Mouse (Mus musculus): ENCODE results near the gene Adprhl2. TPM values are rescaled to one million over a fixed set of nuclear protein-coding genes. Genes with fewer than 3 reads are reported as not detected.

Gene Adprhl2
- 69.4 and 71.2 TPM in 2 replicates for polyA plus RNA-seq (2012)

DNA sequence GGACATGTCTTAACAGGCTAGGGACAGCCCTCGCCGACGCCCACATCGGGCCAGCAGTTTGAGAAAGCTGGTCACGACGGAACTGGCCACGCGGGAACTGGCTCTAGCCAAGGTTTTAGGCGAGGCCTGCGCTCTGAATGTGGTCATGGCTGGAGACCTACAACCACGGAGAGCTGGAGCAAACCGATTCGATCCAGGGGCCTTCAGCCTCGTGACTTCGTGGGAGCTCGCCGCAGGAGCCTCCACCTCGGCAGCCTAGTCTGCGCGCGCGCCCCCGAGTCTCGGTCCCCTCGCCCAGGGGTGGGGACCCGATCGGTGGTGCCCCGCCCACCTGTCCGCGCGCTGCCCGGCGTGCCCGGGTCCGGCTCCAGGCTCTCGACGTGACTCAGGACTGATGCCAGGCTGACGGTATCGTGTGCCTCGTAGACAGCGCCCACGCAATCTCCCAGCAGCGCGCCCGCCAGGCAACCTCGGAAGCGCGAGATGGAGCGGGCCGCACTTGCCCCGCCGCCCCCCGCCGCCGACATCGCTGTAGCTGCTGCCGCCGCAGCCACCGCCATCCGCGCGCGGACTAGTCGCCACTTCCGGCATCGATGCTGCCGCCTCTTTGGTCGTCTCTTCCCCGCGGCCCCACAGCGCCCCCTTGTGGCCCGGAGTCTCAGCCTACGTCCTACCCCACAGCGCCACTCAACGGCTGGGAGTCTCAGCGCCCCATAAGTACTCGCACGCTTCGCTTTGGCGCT is at the start of gene Adprhl2:
TSS of gene Adprhl2 (minus strand) at position 593 of the 743 bp plus-strand sequence.
- no peak for TF ChIP-seq GATA1 (IDR thresholded peaks at IDR 0.05; ENCODE audit: low read length)

- TF ChIP-seq GATA1 (IDR thresholded peaks at IDR 0.05; ENCODE audit: low read length): no peak
These were observed 38.6 kb upstream of the Adprhl2 start for GRCm38 (mm10) chr4:126360069-126360468.

- no peak for TF ChIP-seq GATA1 (IDR thresholded peaks at IDR 0.05; ENCODE audit: low read length)
These were observed 21.9 kb upstream of the Adprhl2 start for GRCm38 (mm10) chr4:126343451-126343850.

DNA sequence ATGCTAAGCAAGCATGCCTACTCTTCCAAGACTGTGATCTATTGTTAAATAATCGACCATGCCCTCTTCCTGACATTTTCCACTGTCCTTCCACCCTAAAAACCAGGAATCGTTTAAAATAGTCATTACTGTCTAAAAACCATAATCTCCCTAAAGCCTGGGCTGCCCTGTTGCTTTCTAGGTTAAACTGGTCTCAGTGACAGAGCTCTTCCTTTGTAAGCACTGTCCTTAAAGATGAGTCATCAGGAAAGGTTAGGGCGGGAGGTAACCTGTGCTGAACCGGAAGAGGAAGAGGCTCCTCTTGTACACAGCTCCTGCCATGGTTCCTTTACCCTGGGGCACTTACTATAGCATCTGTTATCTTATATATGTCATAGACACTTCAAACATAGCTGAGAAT is 18.0 kb upstream of the Adprhl2 start:
- no peak for TF ChIP-seq GATA1 (IDR thresholded peaks at IDR 0.05; ENCODE audit: low read length)

- no peak for TF ChIP-seq GATA1 (IDR thresholded peaks at IDR 0.05; ENCODE audit: low read length)
These were observed 10.9 kb upstream of the Adprhl2 start for GRCm38 (mm10) chr4:126332358-126332757.

DNA sequence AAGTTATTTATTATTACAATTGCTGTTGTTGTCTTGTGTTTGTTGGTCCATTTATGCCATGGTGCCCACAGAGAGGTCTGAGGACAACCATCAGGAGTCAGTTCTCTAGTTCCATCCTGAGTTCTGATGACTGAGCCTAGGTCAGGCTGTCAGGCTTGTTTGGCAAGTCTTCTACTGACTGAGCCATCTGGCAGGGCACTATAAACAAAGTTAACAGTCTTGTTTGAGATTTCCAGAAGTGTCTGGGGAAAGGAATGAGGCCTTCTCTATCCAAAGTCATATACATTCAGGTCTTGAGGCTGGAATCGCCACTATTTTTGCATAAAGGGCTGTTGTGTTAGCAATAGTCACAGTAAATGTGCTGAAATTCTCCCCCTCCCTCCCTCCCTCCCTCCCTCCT is 10.2 kb upstream of the Adprhl2 start:
- TF ChIP-seq GATA1 (IDR thresholded peaks at IDR 0.05; ENCODE audit: low read length): no peak

DNA sequence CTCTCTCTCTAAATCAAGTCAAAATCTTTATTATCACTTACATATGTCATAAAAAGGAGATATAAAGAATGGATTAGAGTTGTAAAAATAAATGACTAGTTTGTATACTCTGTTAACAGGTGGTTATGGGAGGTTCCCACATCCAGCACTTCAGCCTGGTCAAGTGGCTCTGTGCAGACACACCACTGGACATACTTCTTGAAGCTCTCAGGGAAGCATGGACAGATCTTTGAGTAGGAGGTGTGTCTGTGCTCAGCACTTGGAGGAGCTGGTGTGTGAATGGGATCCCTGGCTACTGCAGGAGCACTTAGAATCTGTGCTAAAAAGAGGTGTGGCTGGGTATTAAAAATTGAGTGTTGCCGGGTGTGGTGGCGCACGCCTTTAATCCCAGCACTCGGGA is 8.8 kb upstream of the Adprhl2 start:
- TF ChIP-seq GATA1 (IDR thresholded peaks at IDR 0.05; ENCODE audit: low read length): no peak

DNA sequence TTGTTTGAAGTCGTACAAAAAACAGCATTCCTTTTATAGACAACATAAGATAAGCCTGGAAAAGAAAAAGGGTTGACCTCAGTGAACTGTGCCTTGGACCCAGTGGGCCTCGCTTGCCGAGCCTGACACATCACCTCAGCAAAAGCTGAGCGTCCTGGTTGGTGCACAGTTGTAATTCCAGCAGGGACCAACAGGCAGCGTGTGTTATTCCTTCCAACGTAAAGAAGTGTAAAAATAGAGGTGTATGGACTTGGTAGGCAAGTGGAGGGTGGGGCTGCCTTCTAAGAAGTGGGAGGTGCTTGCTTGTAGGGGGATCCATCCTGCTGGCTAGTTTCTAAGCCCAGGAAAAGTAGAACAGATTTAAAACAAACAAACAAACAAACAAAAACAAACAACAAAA is 4.5 kb upstream of the Adprhl2 start:
- no peak for TF ChIP-seq GATA1 (IDR thresholded peaks at IDR 0.05; ENCODE audit: low read length)

DNA sequence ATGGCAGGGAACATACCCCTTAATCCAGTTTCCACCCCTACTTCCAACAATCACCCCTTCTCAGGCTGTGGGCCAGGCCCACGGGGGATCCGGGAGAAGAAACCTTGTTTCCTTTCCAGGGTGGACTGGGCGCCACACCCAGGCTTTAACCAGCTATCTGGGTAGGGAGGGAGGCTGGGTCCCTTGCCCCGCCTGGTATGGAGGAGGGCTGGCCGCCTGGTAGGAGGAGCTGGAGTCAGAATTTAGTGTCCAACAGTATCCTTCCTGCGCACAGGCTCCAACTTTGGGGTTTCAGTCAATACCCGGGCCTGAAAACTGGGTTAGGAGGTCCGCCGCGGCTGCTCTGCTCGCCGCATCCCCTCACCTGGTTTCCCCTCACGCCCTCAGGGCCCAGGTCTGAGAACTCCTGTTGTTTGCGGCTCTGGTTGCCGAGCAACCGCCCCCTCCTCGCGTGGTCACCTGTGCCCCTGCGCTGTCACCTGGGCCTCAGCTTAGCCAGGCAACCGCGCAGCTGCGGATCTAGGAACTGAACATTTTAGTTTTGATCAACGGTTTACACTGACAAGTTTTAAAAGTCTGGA is 3.9 kb upstream of the Adprhl2 start, which contains the start of gene Tekt2:
TSS of gene Tekt2 (minus strand) at position 408 of the 581 bp plus-strand sequence.
- no peak for TF ChIP-seq GATA1 (IDR thresholded peaks at IDR 0.05; ENCODE audit: low read length)

DNA sequence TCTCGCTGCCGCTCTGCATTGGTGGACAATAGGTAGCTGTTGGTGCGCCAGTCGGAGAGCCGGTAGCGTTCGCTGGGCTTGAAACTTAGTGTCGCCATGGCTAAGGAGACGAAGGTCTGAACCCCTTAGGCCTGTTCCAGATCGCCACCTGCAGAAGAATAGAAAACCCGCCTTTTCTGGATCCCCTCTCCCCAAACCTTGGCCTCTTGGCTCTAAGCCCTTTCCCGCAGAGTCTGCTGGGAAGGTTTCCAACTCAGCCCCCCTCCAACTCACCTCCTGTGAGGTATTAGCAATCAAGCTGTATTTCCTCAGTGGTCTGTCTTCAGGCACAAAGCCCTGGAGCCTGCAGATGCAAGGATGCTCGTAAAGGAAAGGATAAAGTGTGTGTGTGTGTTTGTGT is 3.4 kb upstream of the Adprhl2 start:
- TF ChIP-seq GATA1 (IDR thresholded peaks at IDR 0.05; ENCODE audit: low read length): no peak

GRCm38 (mm10) chr4:126322646-126323045 is 1.1 kb upstream of the Adprhl2 start:
- TF ChIP-seq GATA1 (IDR thresholded peaks at IDR 0.05; ENCODE audit: low read length): no peak

DNA sequence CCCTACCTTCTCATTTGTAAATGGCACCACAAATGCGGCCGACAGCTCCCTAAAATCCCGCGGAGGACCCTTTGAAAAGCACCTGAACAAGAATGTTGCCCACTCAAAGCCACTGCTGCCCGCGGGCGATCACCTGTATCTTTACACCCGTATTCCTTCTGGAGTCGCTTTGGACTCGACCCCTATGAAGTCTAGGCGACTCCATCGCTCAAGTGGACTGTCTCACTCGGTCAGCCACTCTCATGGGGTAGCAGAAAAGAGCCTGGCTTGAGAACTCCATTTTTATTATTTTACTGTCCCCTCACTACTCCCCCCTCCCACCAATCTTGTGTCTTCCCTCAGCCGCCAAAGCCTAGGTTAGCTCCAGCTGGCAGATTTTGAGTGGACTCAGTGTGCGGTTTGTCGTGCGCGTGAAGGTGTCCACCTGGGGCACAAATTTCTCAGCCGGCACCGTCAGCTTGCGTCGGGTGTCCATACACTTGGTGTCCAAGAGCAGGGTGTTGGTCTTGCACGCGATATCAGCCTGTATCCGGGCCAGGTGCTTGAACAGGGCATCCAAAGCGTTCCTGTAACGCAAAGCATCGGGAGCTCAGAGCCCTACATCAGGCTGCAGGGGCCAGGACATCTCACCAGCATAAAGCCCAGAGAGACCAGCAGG is 480 bp upstream of the Adprhl2 start:
- no peak for TF ChIP-seq GATA1 (IDR thresholded peaks at IDR 0.05; ENCODE audit: low read length)

DNA sequence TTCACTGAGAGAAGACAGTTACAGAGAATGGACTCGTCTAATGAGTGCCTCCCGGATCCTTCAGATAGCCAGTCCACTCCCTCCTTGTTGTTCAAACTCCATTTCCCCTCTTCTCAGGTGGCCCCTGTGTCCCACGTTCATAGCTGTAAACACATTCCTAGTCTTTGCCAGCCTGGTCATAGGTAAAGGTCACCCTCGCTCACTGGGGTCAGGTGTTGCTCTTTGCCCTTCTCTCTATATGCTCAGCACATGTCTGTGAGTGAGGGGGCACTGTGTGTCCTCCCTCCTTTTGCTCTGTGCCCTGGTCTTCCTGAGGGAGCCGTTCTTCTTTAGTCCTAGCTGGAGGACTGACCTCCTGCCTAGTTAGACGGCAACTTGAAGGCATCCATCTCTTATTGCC is 1.7 kb downstream of the Adprhl2 start:
- no peak for TF ChIP-seq GATA1 (IDR thresholded peaks at IDR 0.05; ENCODE audit: low read length)

DNA sequence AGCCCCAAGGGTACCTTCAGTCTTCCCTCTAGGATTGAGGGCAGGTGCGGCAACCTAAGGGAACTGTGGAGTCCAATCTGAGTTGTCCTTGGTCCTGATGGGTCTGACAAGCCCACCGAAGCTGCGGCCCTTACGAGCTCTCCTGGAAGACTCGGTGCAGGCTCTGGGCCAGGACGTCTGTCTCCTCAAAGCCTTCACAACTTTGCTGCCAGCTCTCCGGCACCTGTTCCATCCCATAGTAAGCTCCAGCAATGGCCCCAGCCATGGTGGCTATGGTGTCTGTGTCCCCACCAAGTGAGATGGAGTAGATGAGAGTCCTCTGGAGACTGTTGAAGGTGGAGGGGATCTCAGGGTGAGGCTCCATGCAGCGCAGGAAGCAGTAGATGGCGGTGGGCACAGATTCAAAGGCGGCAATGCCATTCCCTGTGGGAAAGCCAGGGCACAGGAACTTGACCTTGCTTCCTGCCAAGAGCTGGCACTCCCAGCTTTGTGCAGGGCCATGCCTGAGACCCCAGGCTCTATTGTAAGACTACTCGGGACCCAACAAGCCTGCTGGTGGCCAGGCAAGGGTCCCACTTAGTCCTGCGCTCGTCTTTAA is 5.0 kb downstream of the Adprhl2 start:
- TF ChIP-seq GATA1 (IDR thresholded peaks at IDR 0.05; ENCODE audit: low read length): no peak

GRCm38 (mm10) chr4:126315931-126316330 is 5.6 kb downstream of the Adprhl2 start:
- no peak for TF ChIP-seq GATA1 (IDR thresholded peaks at IDR 0.05; ENCODE audit: low read length)

DNA sequence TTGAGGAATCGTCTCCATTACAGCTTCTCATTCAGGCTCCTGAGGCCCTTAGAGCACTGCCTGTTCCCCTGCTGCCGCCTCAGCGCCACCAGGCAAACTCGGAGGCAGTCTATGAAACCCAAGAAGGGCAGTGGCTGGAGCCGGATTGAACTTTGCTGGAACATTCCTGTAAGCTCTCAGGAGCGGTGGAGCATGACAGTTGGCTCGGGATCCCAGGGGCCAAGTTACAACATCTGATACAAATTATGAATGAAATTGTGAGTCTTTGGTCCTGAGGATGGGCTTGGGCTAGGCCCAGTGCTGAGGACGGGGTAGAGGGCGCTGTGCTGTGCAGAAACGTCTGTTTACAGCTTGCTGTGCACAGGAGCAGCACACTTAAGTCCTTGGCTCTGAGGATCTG is 7.1 kb downstream of the Adprhl2 start:
- no peak for TF ChIP-seq GATA1 (IDR thresholded peaks at IDR 0.05; ENCODE audit: low read length)
